Mouse (Mus musculus): ENCODE results near the gene Syne1. TPM values are rescaled to one million over a fixed set of nuclear protein-coding genes. Genes with fewer than 3 reads are reported as not detected.

Gene Syne1
- polyA plus RNA-seq, 1 experiment from 2014 or later = 6.2 TPM

- no peak for ATAC-seq
- DNase-seq (ENCODE audit: low spot score) = no peak
- Histone ChIP-seq H3K27ac (ENCODE audit: low read length) (no peak overlapping the region), H3K4me3 (ENCODE audit: low read depth, low read length) (no peak overlapping the region), H3K36me3 (ENCODE audit: insufficient read depth, low read length) (no peaks in the 10 kb centered on the region), H3K27me3 (replicated peaks; ENCODE audit: insufficient read depth, low read length) (no peaks in the 10 kb centered on the region), H3K4me1 (ENCODE audit: insufficient read depth, low read depth, low read length) (no peaks in the 10 kb centered on the region), H3K4me2 (replicated peaks; ENCODE audit: low read depth, low read length) (no peak overlapping the region), H3K9me3 (ENCODE audit: low read length) (no peaks in the 10 kb centered on the region), H3K9ac (replicated peaks; ENCODE audit: low read depth) (no peak overlapping the region)
- WGBS = 94% methylated on average over 2 of the region's 2 CpGs
- TF ChIP-seq EP300 (IDR thresholded peaks at IDR 0.05) = no peak
- no peak for TF ChIP-seq CTCF (IDR thresholded peaks at IDR 0.05)
Observed at GRCm38 (mm10) chr10:5468638-5469037, 82.6 kb downstream of the Syne1 start.

- ATAC-seq = no peak
Observed at GRCm38 (mm10) chr10:5453830-5454229, 97.5 kb downstream of the Syne1 start.

GRCm38 (mm10) chr10:5449944-5450343, 101.3 kb downstream of the Syne1 start:
- ATAC-seq (no peak), DNase-seq (ENCODE audit: low spot score) (no peak)
- H3K4me1 ChIP-seq (ENCODE audit: insufficient read depth, low read depth, low read length) = no peaks in the 10 kb centered on the region
- no peak overlapping the region for H3K4me2 ChIP-seq (replicated peaks; ENCODE audit: low read depth, low read length)
- H3K27me3 ChIP-seq (replicated peaks; ENCODE audit: insufficient read depth, low read length) = no peaks in the 10 kb centered on the region
- H3K36me3 ChIP-seq (ENCODE audit: insufficient read depth, low read length) = no peaks in the 10 kb centered on the region
- TF ChIP-seq CTCF (IDR thresholded peaks at IDR 0.05) = no peak
- no peak for TF ChIP-seq EP300 (IDR thresholded peaks at IDR 0.05)
- no peak overlapping the region for H3K4me3 ChIP-seq (ENCODE audit: low read depth, low read length)
- H3K9me3 ChIP-seq (ENCODE audit: low read length) = no peaks in the 10 kb centered on the region
- H3K27ac ChIP-seq (ENCODE audit: low read length) = no peak overlapping the region
- WGBS = 89% methylated on average over 2 of the region's 2 CpGs
- H3K9ac ChIP-seq (replicated peaks; ENCODE audit: low read depth) = no peak overlapping the region

More at GRCm38 (mm10) chr10:5453830-5454229, 97.5 kb downstream of the Syne1 start:
- Histone ChIP-seq H3K9ac (replicated peaks; ENCODE audit: low read depth) (no peak overlapping the region), H3K27me3 (replicated peaks; ENCODE audit: insufficient read depth, low read length) (no peaks in the 10 kb centered on the region), H3K27ac (ENCODE audit: low read length) (no peak overlapping the region), H3K4me1 (ENCODE audit: insufficient read depth, low read depth, low read length) (no peaks in the 10 kb centered on the region), H3K4me3 (ENCODE audit: low read depth, low read length) (no peak overlapping the region), H3K4me2 (replicated peaks; ENCODE audit: low read depth, low read length) (no peak overlapping the region), H3K36me3 (ENCODE audit: insufficient read depth, low read length) (no peaks in the 10 kb centered on the region), H3K9me3 (ENCODE audit: low read length) (no peaks in the 10 kb centered on the region)
- DNase-seq (ENCODE audit: low spot score) = no peak
- no peak for TF ChIP-seq CTCF (IDR thresholded peaks at IDR 0.05)
- TF ChIP-seq EP300 (IDR thresholded peaks at IDR 0.05) = no peak

- no peak overlapping the region for H3K4me2 ChIP-seq (replicated peaks; ENCODE audit: low read depth, low read length)
- WGBS = 59% methylated on average over 4 of the region's 4 CpGs
- ATAC-seq = no peak
- no peak overlapping the region for H3K27ac ChIP-seq (ENCODE audit: low read length)
- H3K4me3 ChIP-seq (ENCODE audit: low read depth, low read length) = no peak overlapping the region
- no peak for TF ChIP-seq CTCF (IDR thresholded peaks at IDR 0.05)
- TF ChIP-seq EP300 (IDR thresholded peaks at IDR 0.05) = no peak
- no peaks in the 10 kb centered on the region for H3K27me3 ChIP-seq (replicated peaks; ENCODE audit: insufficient read depth, low read length)
- no peaks in the 10 kb centered on the region for H3K4me1 ChIP-seq (ENCODE audit: insufficient read depth, low read depth, low read length)
- DNase-seq (ENCODE audit: low spot score) = no peak
- no peaks in the 10 kb centered on the region for H3K9me3 ChIP-seq (ENCODE audit: low read length)
- no peaks in the 10 kb centered on the region for H3K36me3 ChIP-seq (ENCODE audit: insufficient read depth, low read length)
- H3K9ac ChIP-seq (replicated peaks; ENCODE audit: low read depth) = no peak overlapping the region
Observed at GRCm38 (mm10) chr10:5447950-5448716, 103.1 kb downstream of the Syne1 start.

GRCm38 (mm10) chr10:5445313-5445712, 106.0 kb downstream of the Syne1 start:
- DNase-seq (ENCODE audit: low spot score) (no peak), ATAC-seq (no peak)
- no peak for TF ChIP-seq EP300 (IDR thresholded peaks at IDR 0.05)
- TF ChIP-seq CTCF (IDR thresholded peaks at IDR 0.05) = no peak
- no peak overlapping the region for H3K27ac ChIP-seq (ENCODE audit: low read length)
- H3K4me3 ChIP-seq (ENCODE audit: low read depth, low read length) = no peak overlapping the region
- no peaks in the 10 kb centered on the region for H3K36me3 ChIP-seq (ENCODE audit: insufficient read depth, low read length)
- H3K9me3 ChIP-seq (ENCODE audit: low read length) = no peaks in the 10 kb centered on the region
- H3K9ac ChIP-seq (replicated peaks; ENCODE audit: low read depth) = no peak overlapping the region
- H3K27me3 ChIP-seq (replicated peaks; ENCODE audit: insufficient read depth, low read length) = no peaks in the 10 kb centered on the region
- 87% methylated on average over 3 of the region's 3 CpGs for WGBS
- no peak overlapping the region for H3K4me2 ChIP-seq (replicated peaks; ENCODE audit: low read depth, low read length)
- no peaks in the 10 kb centered on the region for H3K4me1 ChIP-seq (ENCODE audit: insufficient read depth, low read depth, low read length)

- Histone ChIP-seq H3K27ac (ENCODE audit: low read length) (no peak overlapping the region), H3K27me3 (replicated peaks; ENCODE audit: insufficient read depth, low read length) (no peaks in the 10 kb centered on the region), H3K36me3 (ENCODE audit: insufficient read depth, low read length) (no peaks in the 10 kb centered on the region), H3K4me3 (ENCODE audit: low read depth, low read length) (no peak overlapping the region), H3K9ac (replicated peaks; ENCODE audit: low read depth) (no peak overlapping the region), H3K9me3 (ENCODE audit: low read length) (no peaks in the 10 kb centered on the region), H3K4me1 (ENCODE audit: insufficient read depth, low read depth, low read length) (no peaks in the 10 kb centered on the region), H3K4me2 (replicated peaks; ENCODE audit: low read depth, low read length) (no peak overlapping the region)
- ATAC-seq = no peak
- DNase-seq (ENCODE audit: low spot score) = no peak
- TF ChIP-seq CTCF (IDR thresholded peaks at IDR 0.05) (no peak), EP300 (IDR thresholded peaks at IDR 0.05) (no peak)
- WGBS = 92% methylated on average over 2 of the region's 2 CpGs
Observed at GRCm38 (mm10) chr10:5443020-5443419, 108.3 kb downstream of the Syne1 start.
